Mouse (Mus musculus) liver, adult 2 months (tissue): ENCODE data around the gene Blvrb.

Source experiments
- CTCF ChIP-seq: fragments of 200-500 bp; IDR thresholded peaks from 2 replicates; pipeline ENCODE4 v1.5.1; 2011; ENCODE audit warnings: low read depth, low read length, control low read depth
- POLR2A ChIP-seq: fragments of 200-500 bp; IDR thresholded peaks from 2 replicates; pipeline ENCODE4 v1.6.1; 2011; ENCODE audit warnings: low read length, control low read depth; ENCODE audit not compliant: insufficient read depth; ENCODE audit errors: extremely low read depth

- TF ChIP-seq CTCF: no peak
- TF ChIP-seq POLR2A: no peak
Measured at GRCm38 (mm10) chr7:27483860-27484259, 36.1 kb downstream of the Blvrb start.
